Mouse (Mus musculus) liver, embryonic 14.5 days (tissue): ENCODE results near the gene Hoxa7.

Source experiments
- CTCF ChIP-seq: IDR thresholded peaks from 2 replicates; pipeline ENCODE4 v1.5.1; 2016; ENCODE audit warnings: antibody characterized with exemption, low read depth, control low read depth
- EP300 ChIP-seq: IDR thresholded peaks from 2 replicates; pipeline ENCODE4 v1.6.1; 2016; ENCODE audit warnings: antibody characterized with exemption, low read depth

- TF ChIP-seq CTCF (no peak), EP300 (no peak)
Observed at GRCm38 (mm10) chr6:52230516-52231165, 9.0 kb upstream of the Hoxa7 start, which contains the start of gene Hoxa9.
